Mouse (Mus musculus) gastrocnemius, postnatal 10 days (tissue): ENCODE measurements around the gene Olfr870. TPM values are rescaled to one million over a fixed set of nuclear protein-coding genes. Genes with fewer than 3 reads are reported as not detected.
"Not testable (repeated sequence)": the region's sequence is repeated elsewhere in the genome, so short reads cannot be mapped to it uniquely, and the experiment has no call there.

ENCODE experiments used
- DNase-seq: peaks from one replicate; pipeline ENCODE4 v3.0.0; 2021; ENCODE audit warnings: mixed read lengths
- long read RNA-seq, 2 experiments: library from polyadenylated mRNA; stranded (forward); transcript quantifications; one replicate each; pipeline ENCODE4 v2.0.0; 2021
- total RNA-seq, 2 experiments: library from RNA; stranded (reverse); gene quantifications; 2 replicates each; pipeline ENCODE4 v1.2.3; 2021

Gene Olfr870
- total RNA-seq = not detected
- long read RNA-seq, experiment 1 = 0 reads
- long read RNA-seq, experiment 2 = 0 reads

- no peak for DNase-seq
Measured at GRCm38 (mm10) chr9:20173957-20174356, at the start of gene Olfr870. TSS of gene Olfr870 (minus strand) at chr9:20174057.

GRCm38 (mm10) chr9:20211907-20212306 is 38.0 kb upstream of the Olfr870 start, which contains the start of gene Olfr871:
TSS of gene Olfr871 (plus strand) at chr9:20212207.
- no peak for DNase-seq

GRCm38 (mm10) chr9:20211477-20211876 is 37.6 kb upstream of the Olfr870 start:
- DNase-seq = no peak

- DNase-seq = no peak
Measured at GRCm38 (mm10) chr9:20210812-20211211, 37.0 kb upstream of the Olfr870 start.

GRCm38 (mm10) chr9:20203413-20203984 is 29.6 kb upstream of the Olfr870 start:
- DNase-seq = not testable (repeated sequence)

GRCm38 (mm10) chr9:20202131-20202530 is 28.3 kb upstream of the Olfr870 start:
- no peak for DNase-seq

GRCm38 (mm10) chr9:20179463-20179862 is 5.6 kb upstream of the Olfr870 start:
- DNase-seq = no peak

- no peak for DNase-seq
Measured at GRCm38 (mm10) chr9:20149706-20150105, 24.2 kb downstream of the Olfr870 start.

GRCm38 (mm10) chr9:20128709-20129108 is 45.1 kb downstream of the Olfr870 start, which contains the start of gene Olfr869:
TSS of gene Olfr869 (plus strand) at chr9:20129009.
- no peak for DNase-seq

Other genes starting within 250 kb of the Olfr870 start
- gene Olfr866, start 146.0 kb downstream of the Olfr870 start, total RNA-seq = not detected
- not detected for gene Olfr867, start 116.5 kb downstream of the Olfr870 start, total RNA-seq
- not detected for gene Olfr868, start 75.4 kb downstream of the Olfr870 start, total RNA-seq
- gene Olfr869, start 45.0 kb downstream of the Olfr870 start, total RNA-seq = not detected
- not detected for gene Olfr871, start 38.1 kb upstream of the Olfr870 start, total RNA-seq
- gene Olfr872, start 63.1 kb upstream of the Olfr870 start, total RNA-seq = not detected
- gene Olfr39, start 108.3 kb upstream of the Olfr870 start, total RNA-seq = not detected
- not detected for gene Olfr873, start 124.5 kb upstream of the Olfr870 start, total RNA-seq
- not detected for gene Olfr18, start 162.0 kb upstream of the Olfr870 start, total RNA-seq
- 10 to 100 TPM; 10.2 to 10.6 TPM for gene Zfp560, start 211.1 kb upstream of the Olfr870 start, total RNA-seq